Mouse (Mus musculus) 416B (cell line): Measurements from ENCODE around the gene Ttc28.

ENCODE experiments used
- DNase-seq: peaks from one replicate; pipeline ENCODE4 v3.0.0; 2011; ENCODE audit warnings: low read depth

Gene Ttc28

GRCm38 (mm10) chr5:111007900-111008299 lies 128.3 kb downstream of the Ttc28 start:
- no peak for DNase-seq

- no peak for DNase-seq
These were observed 128.8 kb downstream of the Ttc28 start for GRCm38 (mm10) chr5:111008431-111008830.

DNA sequence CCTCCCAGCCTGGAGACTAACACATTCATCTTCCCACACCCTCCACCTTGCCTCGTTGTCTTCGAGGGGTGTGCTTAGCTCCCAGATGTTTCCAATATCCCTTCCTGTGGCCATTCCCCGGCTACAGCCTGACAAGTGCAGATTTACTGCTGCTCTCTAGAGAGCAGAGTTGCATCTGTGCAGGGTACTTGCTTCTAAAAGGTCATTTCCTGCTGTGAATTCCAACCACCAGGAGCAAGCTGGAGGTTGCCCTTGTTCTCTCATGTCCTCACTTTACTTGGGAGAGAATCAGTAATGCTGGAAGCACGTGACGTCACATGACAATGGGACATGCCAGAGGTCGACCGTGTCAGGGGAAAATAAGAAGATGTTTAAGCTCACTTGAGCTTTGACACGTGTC lies 131.7 kb downstream of the Ttc28 start:
- DNase-seq, result no peak

GRCm38 (mm10) chr5:111012064-111012463 lies 132.5 kb downstream of the Ttc28 start:
- no peak for DNase-seq

DNA sequence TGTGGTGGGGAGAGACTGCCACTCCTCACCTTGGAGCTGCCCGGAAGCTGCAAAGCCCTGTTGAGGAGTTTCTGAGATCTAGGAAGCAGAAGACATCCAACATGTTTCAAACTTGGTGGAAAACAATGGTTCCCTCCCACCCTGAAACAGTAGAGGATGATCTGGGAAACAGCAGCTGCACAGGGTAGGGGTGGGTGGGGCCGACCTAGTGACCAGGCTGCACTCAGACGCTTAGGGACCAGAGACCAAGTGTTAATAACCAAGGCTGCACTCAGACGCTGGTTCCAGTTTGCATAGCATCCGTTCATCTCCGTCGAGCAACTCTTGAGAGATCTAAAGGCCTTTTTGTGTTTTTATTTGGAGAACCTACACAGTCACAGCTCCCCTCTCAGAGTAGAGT lies 133.0 kb downstream of the Ttc28 start:
- DNase-seq, result no peak

DNA sequence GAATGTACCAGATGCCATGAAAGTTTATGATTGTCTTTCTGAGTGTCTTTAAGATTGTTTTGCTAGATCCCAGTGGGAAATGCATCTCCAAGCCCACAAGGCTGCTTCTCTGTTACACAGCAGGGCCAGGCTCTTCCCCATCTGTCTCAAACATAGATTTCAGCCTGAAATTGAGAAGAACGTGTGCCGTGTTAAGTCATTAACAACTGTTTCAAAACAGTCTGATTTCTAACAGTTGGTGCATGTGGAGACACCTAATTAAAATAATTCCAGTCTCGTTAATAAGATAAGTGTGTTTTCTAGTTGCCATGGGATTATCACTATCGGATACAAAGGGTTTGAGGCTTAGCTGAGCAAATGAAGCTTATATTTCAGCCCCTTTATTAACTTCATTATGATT lies 135.4 kb downstream of the Ttc28 start:
- DNase-seq, result no peak

GRCm38 (mm10) chr5:111017319-111017718 lies 137.7 kb downstream of the Ttc28 start:
- no peak for DNase-seq

DNA sequence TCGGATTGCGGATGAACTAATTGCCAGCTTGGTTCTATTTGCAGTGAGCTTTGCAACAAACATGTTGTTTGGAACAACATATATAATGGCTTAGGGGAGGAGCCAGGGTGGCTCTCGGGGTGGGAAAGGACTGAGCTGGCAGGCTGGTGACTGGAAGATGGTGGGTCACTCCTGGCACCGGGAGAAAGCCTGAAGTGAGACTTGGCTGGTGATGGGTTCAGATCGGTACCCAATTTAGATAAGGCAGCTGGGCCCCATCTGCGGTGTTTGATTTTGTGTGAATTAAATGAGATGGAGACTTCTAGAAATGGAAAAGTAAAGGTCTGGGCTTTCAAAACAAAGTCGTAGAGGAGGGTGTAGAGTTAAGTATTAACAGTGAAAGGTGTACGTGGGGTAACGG lies 142.7 kb downstream of the Ttc28 start:
- no peak for DNase-seq

- no peak for DNase-seq
These were observed 143.3 kb downstream of the Ttc28 start for GRCm38 (mm10) chr5:111022940-111023339.

GRCm38 (mm10) chr5:111024621-111025020 lies 145.0 kb downstream of the Ttc28 start:
- DNase-seq, result no peak

DNA sequence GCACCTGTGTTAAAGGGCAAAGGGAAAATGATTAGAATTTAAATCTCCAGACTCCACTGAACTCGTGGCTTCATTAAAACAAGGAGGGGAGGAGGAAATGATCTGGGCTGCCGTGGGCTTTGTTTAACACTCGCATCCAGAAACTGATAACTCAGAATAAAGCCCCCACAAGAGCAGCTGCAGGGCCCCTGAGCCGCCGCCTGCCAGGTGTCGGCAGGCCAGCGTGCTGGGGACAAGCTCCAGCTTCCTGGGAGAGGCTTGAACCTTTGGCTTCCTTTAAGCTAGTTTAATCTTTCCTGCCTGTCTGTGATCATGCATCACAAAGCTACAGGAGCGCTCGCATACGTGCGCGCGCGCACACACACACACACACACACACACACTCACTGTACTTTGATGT lies 145.9 kb downstream of the Ttc28 start:
- DNase-seq, result no peak

DNA sequence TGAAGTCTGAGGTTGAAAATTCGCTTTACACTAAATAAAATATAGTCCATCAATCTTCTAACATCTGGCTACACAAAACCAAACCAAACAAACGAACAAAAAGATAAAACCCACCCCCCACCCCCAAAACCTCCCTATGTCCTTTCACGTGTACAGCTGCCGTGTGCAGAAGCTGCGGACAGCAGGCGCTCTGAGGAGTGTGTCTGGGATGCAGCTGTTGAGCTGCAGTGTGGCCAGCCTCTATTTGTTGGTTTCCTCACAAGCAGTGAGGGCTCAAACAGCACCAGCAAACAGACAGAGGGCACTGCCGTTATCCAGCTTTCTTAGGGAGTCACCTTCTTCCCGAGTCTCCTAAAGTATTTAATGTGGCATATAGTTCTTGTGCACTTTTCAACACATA lies 146.6 kb downstream of the Ttc28 start:
- DNase-seq, result no peak

GRCm38 (mm10) chr5:111028340-111028739 lies 148.7 kb downstream of the Ttc28 start:
- DNase-seq, result no peak

DNA sequence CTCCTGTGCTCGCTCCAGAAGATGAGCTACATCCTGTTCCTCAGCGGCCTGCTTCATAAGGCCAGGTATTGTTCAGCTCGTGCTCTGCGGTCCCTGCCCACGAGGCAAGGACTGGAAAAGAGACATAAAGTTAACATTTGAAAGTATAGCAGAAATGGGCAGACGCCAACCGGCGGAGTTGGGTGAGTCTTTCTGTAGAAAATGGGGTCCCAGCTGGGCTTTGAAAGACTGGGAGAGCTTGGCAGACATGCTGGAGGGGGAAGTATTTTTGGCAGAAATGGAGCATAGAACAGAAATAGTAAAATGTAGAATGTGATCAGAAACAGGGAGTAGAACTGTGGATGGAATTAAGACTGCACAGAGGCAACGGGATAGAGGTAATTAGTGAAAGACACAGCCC lies 149.3 kb downstream of the Ttc28 start:
- no peak for DNase-seq

- DNase-seq, result no peak
These were observed 153.2 kb downstream of the Ttc28 start for GRCm38 (mm10) chr5:111032687-111033295.

GRCm38 (mm10) chr5:111033489-111033888 lies 153.9 kb downstream of the Ttc28 start:
- no peak for DNase-seq

- DNase-seq, result no peak
These were observed 157.6 kb downstream of the Ttc28 start for GRCm38 (mm10) chr5:111037123-111037748.

GRCm38 (mm10) chr5:111039771-111040170 lies 160.2 kb downstream of the Ttc28 start:
- no peak for DNase-seq

DNA sequence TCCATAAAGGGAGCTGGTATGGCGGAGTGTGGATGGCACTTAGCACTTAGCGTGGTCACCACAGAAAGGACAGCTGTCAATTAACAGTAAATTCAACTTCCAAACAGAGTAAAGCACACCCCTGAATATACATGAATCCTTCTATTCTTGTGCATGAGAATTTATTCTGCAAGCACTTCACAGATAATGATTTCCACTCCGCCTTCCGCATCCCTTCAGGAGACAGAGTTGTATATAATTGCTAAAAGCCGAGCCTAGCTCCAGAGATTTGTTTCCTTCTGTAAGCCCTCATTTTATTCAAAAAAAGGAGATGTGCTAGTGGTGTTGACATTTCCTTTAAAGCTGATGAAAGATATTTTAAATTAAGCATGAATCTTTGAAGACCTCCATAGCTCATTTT lies 162.3 kb downstream of the Ttc28 start:
- DNase-seq, result no peak

- no peak for DNase-seq
These were observed 164.6 kb downstream of the Ttc28 start for GRCm38 (mm10) chr5:111044193-111044592.

DNA sequence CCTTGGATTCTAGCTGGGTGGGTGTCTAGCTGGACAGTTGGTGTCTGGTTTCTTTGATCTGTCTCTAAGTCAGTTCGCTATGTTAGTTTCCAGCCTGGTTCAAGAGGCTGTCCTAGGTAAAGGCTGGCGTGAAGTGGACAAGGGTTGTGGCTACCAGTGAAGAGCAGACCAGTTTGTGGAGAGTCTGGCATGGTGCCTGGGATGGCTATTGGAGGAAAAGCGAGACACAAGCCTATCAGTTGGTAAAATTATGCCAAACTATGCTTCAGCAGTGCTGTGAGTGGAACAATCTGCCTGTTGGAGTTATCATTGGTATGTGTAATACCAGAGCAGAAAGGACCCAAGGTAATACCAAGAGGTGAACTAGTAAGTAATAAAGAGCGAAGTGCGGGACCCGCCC lies 166.8 kb downstream of the Ttc28 start:
- DNase-seq, result no peak

DNA sequence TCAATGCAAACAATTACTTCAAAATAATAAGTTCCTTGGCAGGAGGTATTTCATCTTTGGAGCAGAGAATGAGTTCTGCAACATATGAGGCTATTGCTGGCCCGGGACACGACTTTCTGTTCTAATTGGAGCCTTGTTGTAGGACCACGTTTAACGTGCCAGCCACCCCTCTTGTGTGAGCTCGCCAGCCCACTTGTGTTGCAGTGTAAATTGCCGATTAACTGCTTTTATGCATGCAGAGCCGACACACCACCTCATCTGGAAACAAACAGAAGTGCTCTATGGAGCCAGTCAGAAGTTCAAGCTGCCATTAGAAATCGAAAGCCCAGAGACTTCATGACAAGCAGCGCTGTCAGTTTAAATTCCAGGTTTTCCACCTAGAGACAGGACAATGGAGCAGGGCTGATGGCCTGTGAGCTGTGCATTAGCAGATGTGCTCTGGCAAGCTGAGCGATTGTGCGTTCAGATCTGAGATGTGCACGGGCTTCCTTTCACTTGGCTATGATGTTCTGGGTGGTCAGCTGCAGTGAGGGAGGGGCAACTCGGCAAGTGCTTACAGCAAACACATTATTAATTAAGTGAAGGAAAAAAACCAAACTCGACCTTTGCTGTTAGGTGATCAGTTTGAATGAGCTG lies 167.4 kb downstream of the Ttc28 start:
- no peak for DNase-seq

- DNase-seq, result no peak
These were observed 168.4 kb downstream of the Ttc28 start for GRCm38 (mm10) chr5:111048036-111048435.

DNA sequence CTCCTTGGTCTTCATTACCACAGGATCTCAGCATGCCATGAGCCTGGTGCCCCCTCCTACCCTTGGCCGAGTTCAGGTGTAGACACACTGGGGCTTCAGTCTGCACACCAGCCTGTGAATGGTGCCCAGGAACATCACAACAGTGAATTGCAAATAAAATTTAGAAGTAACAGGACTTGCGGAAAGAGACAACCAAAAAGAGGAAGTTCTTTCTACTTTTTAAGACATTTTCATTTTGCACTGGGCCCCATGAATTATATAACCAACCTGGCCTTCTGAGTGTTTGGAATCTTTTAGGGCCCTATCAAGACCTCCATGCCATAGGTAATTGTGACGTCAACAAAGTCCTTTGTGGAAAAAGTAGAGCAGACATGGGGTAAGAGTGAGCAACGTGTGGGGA lies 170.0 kb downstream of the Ttc28 start:
- DNase-seq, result peak; percentile 3
